Mouse (Mus musculus) spleen, adult 2 months (tissue): ENCODE data around the gene Mb21d2.

Source experiments
- CTCF ChIP-seq: fragments of 200-500 bp; IDR thresholded peaks from 2 replicates; pipeline ENCODE4 v1.5.1; 2011; ENCODE audit warnings: mild to moderate bottlenecking, inconsistent platforms; ENCODE audit not compliant: insufficient read depth, insufficient read length, insufficient replicate concordance; ENCODE audit errors: extremely low read depth
- POLR2A ChIP-seq: fragments of 200-500 bp; IDR thresholded peaks from 2 replicates; pipeline ENCODE4 v1.6.1; 2011; ENCODE audit warnings: low read depth, low read length, inconsistent platforms

DNA sequence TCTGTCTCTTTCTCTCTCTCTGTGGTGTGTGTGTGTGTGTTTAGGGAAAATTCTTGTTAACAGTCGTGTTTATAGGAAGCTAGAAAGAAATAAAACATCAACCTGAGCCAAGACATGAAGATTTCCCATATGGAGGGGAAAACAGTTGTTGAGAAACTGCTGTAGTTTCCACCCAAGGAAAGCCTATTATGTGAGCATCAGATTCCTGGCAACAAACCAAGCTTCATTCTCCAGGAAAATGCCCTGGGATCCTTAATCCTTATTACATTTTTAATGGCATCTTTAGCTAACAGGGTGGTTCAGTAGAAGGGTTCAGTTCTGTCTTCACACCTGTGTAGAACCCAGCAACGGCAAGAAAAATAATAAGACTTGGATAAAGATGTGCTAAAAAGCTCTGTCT is 36.8 kb upstream of the Mb21d2 start:
- TF ChIP-seq CTCF: no peak
- TF ChIP-seq POLR2A: no peak
